Comparison of ENCODE assay signal across 13 mouse cellular contexts in genomic region chr6:120482756-120483155, GRCm38 (mm10). TPM values are rescaled to one million over a fixed set of nuclear protein-coding genes. Genes with fewer than 3 reads are reported as not detected.
DNase-seq lines count a peak whose midpoint lies in the region; ATAC-seq and TF ChIP-seq lines count a peak whose summit lies in the region.
"Had no signal": no experiment of that assay in that cellular context is flagged by ENCODE, and none has a peak within 500 bp of the region (broad histone marks: within the 10 kb centered on the region; RNA-seq: fewer than 3 reads in every experiment).

No protein-coding gene starts in this region.

- H3K4me3 ChIP-seq in embryonic facial prominence, embryonic 14.5 days (ENCODE audit: low read depth, low read length), result no peak overlapping the region
- H3K4me3 ChIP-seq in embryonic facial prominence, embryonic 10.5 days, result no peak overlapping the region
- H3K4me3 ChIP-seq in heart, embryonic 15.5 days, result peak overlapping the region; percentile 25
- H3K4me3 ChIP-seq in lung, postnatal 0 days (ENCODE audit: low read depth, low read length), result no peak overlapping the region
- H3K4me3 ChIP-seq: erythroblast, embryonic 14.5 days; megakaryocyte, embryonic 14.5 days had no signal

- no peaks in the 10 kb centered on the region for H3K4me1 ChIP-seq in embryonic facial prominence, embryonic 14.5 days (ENCODE audit: control insufficient read depth, insufficient read depth, low read length)
- no peaks in the 10 kb centered on the region; the same call in 1 of the 2 replicates for H3K4me1 ChIP-seq in embryonic facial prominence, embryonic 10.5 days
- peaks cover 22% of the 10 kb centered on the region for H3K4me1 ChIP-seq in heart, embryonic 15.5 days (replicated peaks)
- no peaks in the 10 kb centered on the region for H3K4me1 ChIP-seq in lung, postnatal 0 days (ENCODE audit: insufficient read depth, low read depth, low read length)

- 0 out of 2 replicates have a peak, but pooled peaks have one; percentile 3 for TF ChIP-seq CTCF in lung, postnatal 0 days (IDR thresholded peaks at IDR 0.05)

- no peaks in the 10 kb centered on the region for H3K27me3 ChIP-seq in embryonic facial prominence, embryonic 14.5 days (replicated peaks; ENCODE audit: control insufficient read depth, insufficient read depth, low read length)
- H3K27me3 ChIP-seq in embryonic facial prominence, embryonic 10.5 days (replicated peaks; ENCODE audit: low read depth, poor library complexity, severe bottlenecking), result no peaks in the 10 kb centered on the region
- H3K27me3 ChIP-seq in heart, embryonic 15.5 days, result 0 out of 2 replicates have a peak, but pooled peaks cover 3% of the 10 kb centered on the region
- H3K27me3 ChIP-seq in lung, postnatal 0 days (replicated peaks; ENCODE audit: insufficient read depth, low read length), result no peaks in the 10 kb centered on the region
- H3K27me3 ChIP-seq: megakaryocyte, embryonic 14.5 days had no signal

- ATAC-seq in embryonic facial prominence, embryonic 14.5 days (ENCODE audit: low read depth), result peak; percentile 36; the same call in 1 of the 2 replicates
- no peak for ATAC-seq in heart, embryonic 15.5 days (replicated peaks; ENCODE audit: insufficient number of reproducible peaks, insufficient read depth, low FRiP score, low read depth)
- ATAC-seq in lung, postnatal 0 days, result peak; percentile 39
- ATAC-seq: hindbrain, embryonic 16.5 days had no signal

- no peak for TF ChIP-seq EP300 in lung, postnatal 0 days (IDR thresholded peaks at IDR 0.05)

- 28% methylated on average over 6 of the region's 6 CpGs for WGBS in embryonic facial prominence, embryonic 14.5 days
- WGBS in embryonic facial prominence, embryonic 10.5 days, result 46% methylated on average over 6 of the region's 6 CpGs
- WGBS in heart, embryonic 15.5 days, result 29% methylated on average over 6 of the region's 6 CpGs
- WGBS in lung, postnatal 0 days, result 26% methylated on average over 6 of the region's 6 CpGs

- H3K27ac ChIP-seq in embryonic facial prominence, embryonic 14.5 days (replicated peaks; ENCODE audit: low read depth, low read length), result no peak overlapping the region
- H3K27ac ChIP-seq in embryonic facial prominence, embryonic 10.5 days (replicated peaks), result no peak overlapping the region
- peak overlapping the region; percentile 59 for H3K27ac ChIP-seq in heart, embryonic 15.5 days
- H3K27ac ChIP-seq in lung, postnatal 0 days (ENCODE audit: low read length), result no peak overlapping the region; the same call in 1 of the 2 replicates
- H3K27ac ChIP-seq: liver, embryonic 14.5 days had no signal

- 0 out of 2 replicates have a peak overlapping the region, but pooled peaks have one; percentile 17 for H3K9ac ChIP-seq in embryonic facial prominence, embryonic 14.5 days (ENCODE audit: low read depth, low read length)
- peak overlapping the region; percentile 29; the same call in 1 of the 2 replicates for H3K9ac ChIP-seq in heart, embryonic 15.5 days
- H3K9ac ChIP-seq in lung, postnatal 0 days (replicated peaks; ENCODE audit: low read depth), result no peak overlapping the region
- H3K9ac ChIP-seq: liver, embryonic 14.5 days had no signal

- peaks cover 18% of the 10 kb centered on the region; the same call in 1 of the 2 replicates for H3K36me3 ChIP-seq in embryonic facial prominence, embryonic 14.5 days (ENCODE audit: control insufficient read depth, insufficient read depth, low read length)
- peaks cover 15% of the 10 kb centered on the region for H3K36me3 ChIP-seq in embryonic facial prominence, embryonic 10.5 days (replicated peaks)
- no peaks in the 10 kb centered on the region for H3K36me3 ChIP-seq in heart, embryonic 15.5 days
- peaks cover 10% of the 10 kb centered on the region; the same call in 1 of the 2 replicates for H3K36me3 ChIP-seq in lung, postnatal 0 days (ENCODE audit: insufficient read depth, low read length)

- no peaks in the 10 kb centered on the region for H3K9me3 ChIP-seq in embryonic facial prominence, embryonic 14.5 days (ENCODE audit: control insufficient read depth, low read length)
- no peaks in the 10 kb centered on the region for H3K9me3 ChIP-seq in embryonic facial prominence, embryonic 10.5 days
- no peaks in the 10 kb centered on the region for H3K9me3 ChIP-seq in heart, embryonic 15.5 days (replicated peaks)
- no peaks in the 10 kb centered on the region for H3K9me3 ChIP-seq in lung, postnatal 0 days (ENCODE audit: low read length)
- H3K9me3 ChIP-seq: megakaryocyte, embryonic 14.5 days had no signal

- H3K4me2 ChIP-seq in embryonic facial prominence, embryonic 14.5 days (ENCODE audit: low read depth, low read length), result no peak overlapping the region; the same call in 1 of the 2 replicates
- peak overlapping the region; percentile 53 for H3K4me2 ChIP-seq in heart, embryonic 15.5 days
- H3K4me2 ChIP-seq in lung, postnatal 0 days (replicated peaks; ENCODE audit: low read depth, low read length), result no peak overlapping the region

- no peak for DNase-seq in embryonic facial prominence, embryonic 14.5 days (ENCODE audit: low spot score)
- DNase-seq in embryonic facial prominence, embryonic 10.5 days (ENCODE audit: low spot score), result no peak
- DNase-seq in heart, adult 8-10 months (ENCODE audit: low spot score), result no peak
- no peak for DNase-seq in lung, postnatal 0 days (ENCODE audit: low spot score)
- DNase-seq in lung, postnatal 10 days, result no peak
- no peak for DNase-seq in embryo, embryonic 10.5 days (ENCODE audit: low spot score)
- no peak for DNase-seq in ovary, postnatal 14 days (ENCODE audit: low spot score)

RNA-seq across cellular contexts. Expression of gene Tmem121b, which starts 10.9 kb away (rescaled TPM):
- 0.04 and 0.22 TPM in 2 replicates for polyA plus RNA-seq in embryonic facial prominence, embryonic 14.5 days (2014; fragmentation: Nextera tagmentation; extraction: Ambion mirVana)
- 0.18 and 0.25 TPM in 2 replicates for polyA plus RNA-seq in embryonic facial prominence, embryonic 10.5 days (2016; fragmentation: Nextera tagmentation; extraction: Ambion mirVana)
- 0.15 TPM in 1 of 2 replicates, not detected in the other for polyA plus RNA-seq in heart, embryonic 15.5 days (2015; fragmentation: Nextera tagmentation; extraction: Ambion mirVana)
- total RNA-seq in heart, adult 8-10 months (2022), result not detected
- polyA plus RNA-seq in lung, postnatal 0 days (2015; fragmentation: Nextera tagmentation; extraction: Ambion mirVana), result 0.52 and 0.58 TPM in 2 replicates
- total RNA-seq: MEL had no signal
- polyA plus RNA-seq: erythroblast, embryonic 14.5 days had no signal

RNA-seq across cellular contexts. Expression of gene Il17ra, which starts 19.7 kb away (rescaled TPM):
- polyA plus RNA-seq in embryonic facial prominence, embryonic 14.5 days (2014; fragmentation: Nextera tagmentation; extraction: Ambion mirVana), result 3.2 and 4.1 TPM in 2 replicates
- 3.1 and 3.7 TPM in 2 replicates for polyA plus RNA-seq in embryonic facial prominence, embryonic 10.5 days (2016; fragmentation: Nextera tagmentation; extraction: Ambion mirVana)
- 3.4 and 8.1 TPM in 2 replicates for polyA plus RNA-seq in heart, embryonic 15.5 days (2015; fragmentation: Nextera tagmentation; extraction: Ambion mirVana)
- 1 to 10 TPM; 2.4 to 5.1 (median 3.0) TPM for total RNA-seq in heart, adult 8-10 months (2022)
- 9.5 and 10.5 TPM in 2 replicates for polyA plus RNA-seq in lung, postnatal 0 days (2015; fragmentation: Nextera tagmentation; extraction: Ambion mirVana)

RNA-seq across cellular contexts. Expression of gene Hdhd5, which starts 48.4 kb away (rescaled TPM):
- 7.4 and 11.0 TPM in 2 replicates for polyA plus RNA-seq in embryonic facial prominence, embryonic 14.5 days (2014; fragmentation: Nextera tagmentation; extraction: Ambion mirVana)
- 22.9 and 24.0 TPM in 2 replicates for polyA plus RNA-seq in embryonic facial prominence, embryonic 10.5 days (2016; fragmentation: Nextera tagmentation; extraction: Ambion mirVana)
- 12.4 and 15.6 TPM in 2 replicates for polyA plus RNA-seq in heart, embryonic 15.5 days (2015; fragmentation: Nextera tagmentation; extraction: Ambion mirVana)
- total RNA-seq in heart, adult 8-10 months (2022), result 10 to 100 TPM; 20.1 to 25.0 (median 22.9) TPM
- 10.1 and 10.5 TPM in 2 replicates for polyA plus RNA-seq in lung, postnatal 0 days (2015; fragmentation: Nextera tagmentation; extraction: Ambion mirVana)
